Mouse (Mus musculus) small intestine, adult 2 months (tissue): ENCODE measurements around the gene Schip1.

ENCODE experiments used
- CTCF ChIP-seq: fragments of 200-500 bp; IDR thresholded peaks from 2 replicates; pipeline ENCODE4 v1.5.1; 2012; ENCODE audit warnings: low read depth, mild to moderate bottlenecking, control low read depth, inconsistent platforms, low read length, moderate library complexity, mixed read lengths; ENCODE audit not compliant: insufficient replicate concordance, insufficient read length; ENCODE audit errors: extremely low read depth
- POLR2A ChIP-seq: fragments of 200-500 bp; IDR thresholded peaks from 2 replicates; pipeline ENCODE4 v1.6.1; 2012; ENCODE audit warnings: low read depth, mild to moderate bottlenecking, control low read depth, inconsistent platforms, low read length, moderate library complexity

DNA sequence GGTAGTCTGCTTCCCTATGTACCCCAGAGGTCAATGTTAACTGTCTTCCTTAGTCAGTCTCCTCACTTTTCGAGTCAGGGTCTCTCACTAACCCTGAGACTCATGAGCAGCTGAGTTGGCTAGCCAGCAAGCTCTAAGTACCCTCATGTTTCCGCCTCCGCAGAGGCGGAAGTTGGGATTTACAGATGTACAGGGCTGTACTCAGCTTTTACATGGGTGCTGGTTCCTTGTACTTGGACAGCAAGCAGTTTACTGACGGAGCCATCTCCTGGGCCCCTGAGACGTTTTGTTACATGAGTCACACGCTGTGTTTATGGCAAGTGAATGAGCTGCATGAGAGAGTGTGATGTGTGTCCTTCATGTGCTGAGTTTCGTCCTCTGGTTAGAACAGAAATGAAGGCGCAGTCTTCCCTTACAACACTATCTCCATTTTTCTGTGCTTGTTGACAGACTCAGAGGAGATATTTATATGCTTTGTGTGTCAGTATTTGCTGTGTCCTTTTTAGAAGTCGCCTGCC is 460.8 kb downstream of the Schip1 start:
- TF ChIP-seq CTCF (no peak), POLR2A (no peak)
